Mouse (Mus musculus) gastrocnemius, postnatal 14 days (tissue): ENCODE results near the gene Pdcl2. TPM values are rescaled to one million over a fixed set of nuclear protein-coding genes. Genes with fewer than 3 reads are reported as not detected.

Experiments used
- DNase-seq: peaks from one replicate; pipeline ENCODE4 v3.0.0; 2021; ENCODE audit warnings: mixed read lengths
- intact Hi-C: fragments of 180-260 bp; cut with DNase I; formaldehyde crosslinking; loops from one replicate; pipeline ENCODE4 v1.15.1; 2025; ENCODE audit warnings: low total_unique reads
- long read RNA-seq, 2 experiments: library from polyadenylated mRNA; stranded (forward); transcript quantifications; one replicate each; pipeline ENCODE4 v2.0.0; 2021
- total RNA-seq, 2 experiments: library from RNA; stranded (reverse); gene quantifications; 2 replicates each; pipeline ENCODE4 v1.2.3; 2021

Gene Pdcl2
- not detected for total RNA-seq
- long read RNA-seq, experiment 1: 0 reads
- long read RNA-seq, experiment 2: 0 reads

- no peak for DNase-seq
- intact Hi-C loops: no loop called here
Measured at GRCm38 (mm10) chr5:76330953-76331352, at the start of gene Pdcl2. Gene Pdcl2 (minus strand): TSS chr5:76331156.

DNA sequence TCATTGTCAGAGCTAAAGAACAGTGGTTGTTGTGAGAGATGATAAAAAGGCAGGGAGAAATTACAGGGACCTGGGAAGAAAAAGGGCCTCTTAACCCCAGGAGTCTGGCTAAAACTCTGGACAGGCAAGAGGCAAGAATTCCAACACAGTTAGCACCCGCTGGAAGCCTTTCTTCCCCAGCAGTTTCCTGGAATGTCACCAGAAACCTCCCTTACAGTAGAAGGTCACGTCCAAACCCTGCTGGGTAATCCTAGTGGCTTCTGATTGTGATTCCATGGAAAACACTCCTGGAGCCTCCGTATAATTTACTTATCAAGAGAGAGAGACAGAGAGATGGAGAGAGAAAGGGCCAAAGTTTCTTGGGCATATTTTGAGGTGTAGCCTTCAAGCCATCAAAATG, 48.3 kb upstream of the Pdcl2 start:
- no peak for DNase-seq

DNA sequence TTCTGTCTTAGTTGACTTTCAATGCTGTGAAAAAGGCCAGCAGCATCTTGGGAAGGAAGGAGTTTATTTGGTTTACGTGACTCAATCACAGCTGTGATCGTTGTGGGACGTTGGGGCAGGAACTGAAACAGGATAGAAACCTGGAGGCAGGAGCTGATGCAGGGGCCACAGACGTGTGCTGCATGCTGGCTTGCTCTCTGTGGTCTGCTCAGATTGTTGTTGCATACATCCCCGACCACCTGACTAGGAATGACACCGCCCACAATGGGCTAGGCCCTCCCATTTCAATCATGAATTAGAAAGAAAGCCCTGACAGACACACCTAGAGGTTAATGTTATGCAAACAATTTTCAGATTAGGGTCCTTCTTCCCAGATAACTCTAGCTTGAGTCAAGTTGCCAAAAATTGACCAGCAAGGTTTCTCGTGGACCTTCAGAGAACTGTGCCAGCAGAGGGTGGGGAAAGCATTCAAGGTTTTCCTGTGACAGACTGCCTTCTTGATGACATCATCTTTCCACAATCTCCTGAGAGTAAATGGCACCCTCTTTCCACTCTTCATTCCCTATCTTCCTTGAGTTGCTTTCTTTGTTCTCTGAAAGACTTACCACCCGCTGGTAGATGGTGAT, 38.4 kb upstream of the Pdcl2 start:
- no peak for DNase-seq
- intact Hi-C loops: no loop called here

More for the DNA sequence above, 48.3 kb upstream of the Pdcl2 start:
- intact Hi-C loops: no loop called here

DNA sequence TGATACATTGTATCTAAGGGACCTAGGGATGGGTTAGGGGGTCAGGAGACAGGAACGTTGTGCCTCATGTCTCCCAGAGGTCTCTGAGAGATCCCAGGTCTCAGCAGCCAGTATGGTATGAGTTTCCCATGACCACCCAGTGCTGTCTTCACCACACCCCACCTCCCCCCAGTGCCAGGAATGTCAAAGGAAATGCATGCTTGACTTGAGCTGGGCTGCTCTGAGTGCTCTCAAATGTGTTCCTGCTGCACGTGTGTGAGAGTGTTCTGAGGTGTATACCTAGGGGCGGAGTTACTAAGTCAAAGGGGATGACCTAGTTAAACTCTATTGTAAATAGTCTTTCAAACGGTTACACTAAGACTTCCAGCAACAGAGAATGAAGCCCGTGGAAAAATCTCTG, 34.5 kb upstream of the Pdcl2 start:
- DNase-seq: no peak
- intact Hi-C loops: no loop called here

- no peak for DNase-seq
- intact Hi-C loops: no loop called here
Measured at GRCm38 (mm10) chr5:76363453-76364104, 32.6 kb upstream of the Pdcl2 start, which contains the start of gene Nmu. Gene Nmu (minus strand): TSS chr5:76363788.

GRCm38 (mm10) chr5:76360786-76361185, 29.8 kb upstream of the Pdcl2 start:
- no peak for DNase-seq

DNA sequence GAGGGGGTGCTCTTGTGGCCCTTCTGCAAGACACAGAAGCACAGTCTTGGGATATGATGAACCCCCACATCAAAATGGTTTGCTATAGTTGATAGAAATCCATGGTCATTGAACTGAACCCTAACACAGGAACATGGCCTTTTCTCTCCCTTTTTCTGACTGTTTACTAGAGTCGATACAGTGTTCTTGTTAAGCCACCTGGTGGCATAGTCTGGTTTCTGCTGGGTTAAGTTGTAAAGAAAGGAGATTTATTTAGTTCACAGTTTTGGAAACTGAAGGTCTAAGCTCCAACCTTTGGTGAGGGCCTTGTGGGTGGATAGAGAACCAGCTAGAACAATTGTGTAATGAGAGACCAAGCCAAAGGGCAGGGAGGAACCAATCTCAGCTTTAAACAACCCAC, 29.1 kb upstream of the Pdcl2 start:
- DNase-seq: no peak

More at GRCm38 (mm10) chr5:76360786-76361185, 29.8 kb upstream of the Pdcl2 start:
- intact Hi-C loops: no loop called here

DNA sequence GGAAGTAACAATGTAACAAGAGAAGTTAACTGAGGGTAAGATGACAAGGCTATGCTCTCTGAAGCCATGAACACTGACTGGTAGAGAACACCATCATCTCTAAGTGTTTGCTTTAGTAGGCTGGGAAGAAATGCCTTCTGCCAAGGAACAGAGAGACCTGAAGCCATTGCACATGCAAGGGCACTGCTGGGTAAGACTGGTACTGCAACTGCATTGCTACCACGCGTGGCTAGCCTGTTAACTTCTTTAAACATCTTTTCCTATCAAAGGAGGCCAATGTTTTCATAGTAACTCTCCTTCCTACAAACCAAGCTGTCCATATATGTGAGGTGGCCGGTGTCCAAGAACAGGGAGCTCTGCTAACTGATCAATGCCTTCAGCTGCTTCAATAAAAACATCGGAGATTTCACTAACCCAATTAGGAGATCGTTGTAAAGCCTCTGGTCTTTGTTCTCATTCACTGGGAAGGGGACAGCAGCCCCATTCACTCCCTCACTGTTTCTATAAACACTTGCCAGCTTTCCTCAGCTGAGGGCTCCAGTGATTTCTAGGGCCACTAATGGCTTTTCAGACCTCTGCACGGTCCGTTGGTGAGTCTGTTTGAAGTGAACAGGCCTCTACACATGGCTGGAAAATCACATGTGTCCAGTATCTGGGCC, 21.1 kb upstream of the Pdcl2 start:
- DNase-seq: no peak
- intact Hi-C loops: no loop called here

More for the DNA sequence above, 29.1 kb upstream of the Pdcl2 start:
- intact Hi-C loops: no loop called here

GRCm38 (mm10) chr5:76351537-76351936, 20.6 kb upstream of the Pdcl2 start:
- no peak for DNase-seq
- intact Hi-C loops: no loop called here

- intact Hi-C loops: no loop called here
- DNase-seq: peak; percentile 37
Measured at GRCm38 (mm10) chr5:76346137-76346536, 15.2 kb upstream of the Pdcl2 start.

DNA sequence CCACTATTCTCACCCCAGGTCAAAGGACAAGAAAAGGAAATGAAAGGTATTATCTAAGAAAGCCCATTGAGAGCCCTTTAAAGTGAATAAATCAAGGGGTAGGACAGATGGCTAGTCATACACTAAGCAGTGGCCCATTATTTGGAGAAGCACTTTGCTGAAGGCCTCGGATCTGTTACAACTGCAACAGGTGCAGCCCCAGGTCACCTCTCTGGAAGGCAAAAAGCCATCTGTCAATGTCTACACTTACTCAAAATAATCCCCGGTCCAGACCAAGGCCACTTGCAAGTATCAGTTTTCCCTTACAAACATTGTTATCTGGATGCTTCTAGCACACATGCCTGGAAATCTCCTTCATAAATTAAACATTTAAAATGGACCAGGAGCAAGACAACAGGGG, 10.0 kb upstream of the Pdcl2 start:
- no peak for DNase-seq
- intact Hi-C loops: no loop called here

GRCm38 (mm10) chr5:76337100-76337499, 6.1 kb upstream of the Pdcl2 start:
- intact Hi-C loops: no loop called here
- DNase-seq: no peak

DNA sequence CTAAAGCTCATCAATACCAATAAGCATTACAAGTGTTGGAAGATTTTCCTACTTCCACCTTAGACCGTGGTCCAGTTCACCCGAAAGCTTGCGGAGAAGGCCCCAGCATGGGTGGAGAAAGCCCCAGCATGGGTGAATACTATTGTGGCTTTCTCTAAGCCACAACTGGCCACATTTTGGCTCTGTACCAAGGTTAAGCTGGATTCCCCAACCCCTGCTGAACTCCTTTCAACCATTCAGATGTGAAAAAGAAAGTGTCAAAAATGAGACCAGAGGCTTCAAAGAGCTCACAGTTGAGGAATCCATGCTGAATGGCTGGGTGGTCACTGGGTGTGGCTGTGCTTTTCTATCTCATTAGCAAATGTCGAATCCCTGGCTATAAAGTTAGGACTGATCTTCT, 2.9 kb upstream of the Pdcl2 start:
- DNase-seq: no peak
- intact Hi-C loops: no loop called here

DNA sequence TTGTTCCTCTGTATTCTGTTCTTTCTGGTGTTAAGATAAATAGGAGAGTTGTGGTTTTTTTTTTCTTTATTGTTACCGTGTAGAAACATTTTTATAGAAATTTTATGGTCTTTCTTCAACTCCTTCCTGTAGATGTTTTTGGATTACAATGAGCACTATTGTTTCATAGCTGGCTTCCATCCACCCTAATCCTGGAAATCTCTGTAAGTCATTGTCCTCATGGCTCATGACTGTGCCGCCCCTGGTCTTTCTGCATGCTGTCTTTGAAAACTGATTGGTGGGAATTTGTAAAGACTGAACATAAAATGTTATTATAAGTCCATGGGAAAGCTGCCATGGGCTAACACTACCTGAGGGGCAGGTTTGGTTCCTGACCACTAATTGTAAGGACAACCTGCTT, 3.7 kb downstream of the Pdcl2 start:
- intact Hi-C loops: no loop called here
- DNase-seq: no peak

GRCm38 (mm10) chr5:76325113-76325512, 5.8 kb downstream of the Pdcl2 start:
- intact Hi-C loops: no loop called here
- no peak for DNase-seq

DNA sequence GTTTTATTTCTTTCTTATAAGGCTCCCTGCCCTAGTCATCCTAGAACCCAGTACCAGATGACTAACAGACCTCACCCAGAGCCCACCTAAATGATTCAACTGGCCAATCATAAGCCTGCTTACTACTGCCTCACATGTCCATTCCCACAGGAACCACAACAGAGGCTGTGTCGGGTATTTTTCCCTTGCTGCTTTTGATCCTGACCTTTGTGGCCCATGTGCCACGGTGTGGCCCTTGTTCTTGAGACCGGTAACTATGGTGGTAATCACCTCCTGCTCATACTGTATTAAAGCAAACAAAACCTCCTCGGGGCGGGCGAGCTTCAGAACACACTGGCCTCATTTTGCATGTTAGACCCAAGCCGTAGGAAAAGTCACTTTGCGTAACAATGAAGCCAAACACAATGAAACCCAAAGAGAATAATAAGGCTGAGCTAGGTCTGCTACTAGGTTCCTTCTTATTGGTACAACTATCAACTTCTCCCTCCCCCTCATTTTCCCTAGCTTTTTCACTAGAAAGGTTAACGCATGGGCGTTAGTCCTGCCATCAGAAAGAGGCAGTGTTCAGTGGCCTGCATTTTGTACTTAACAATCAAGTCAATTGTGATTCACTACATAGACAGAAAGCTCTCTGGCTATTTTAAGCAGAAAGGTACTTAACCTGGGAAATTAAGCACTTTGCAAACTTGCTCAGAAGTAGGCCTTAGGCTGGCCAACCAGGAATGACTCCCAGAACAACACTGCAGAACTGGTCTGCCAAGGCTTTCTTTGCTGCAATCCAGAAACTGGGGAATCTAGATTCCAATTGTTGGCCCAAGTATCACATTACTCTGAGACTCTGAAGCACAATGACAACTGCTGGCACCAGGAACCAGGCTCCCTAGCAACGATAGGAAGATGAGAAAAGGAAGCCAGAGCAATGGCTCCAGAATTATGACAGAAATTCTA, 9.4 kb downstream of the Pdcl2 start:
- DNase-seq: no peak
- intact Hi-C loops: no loop called here

DNA sequence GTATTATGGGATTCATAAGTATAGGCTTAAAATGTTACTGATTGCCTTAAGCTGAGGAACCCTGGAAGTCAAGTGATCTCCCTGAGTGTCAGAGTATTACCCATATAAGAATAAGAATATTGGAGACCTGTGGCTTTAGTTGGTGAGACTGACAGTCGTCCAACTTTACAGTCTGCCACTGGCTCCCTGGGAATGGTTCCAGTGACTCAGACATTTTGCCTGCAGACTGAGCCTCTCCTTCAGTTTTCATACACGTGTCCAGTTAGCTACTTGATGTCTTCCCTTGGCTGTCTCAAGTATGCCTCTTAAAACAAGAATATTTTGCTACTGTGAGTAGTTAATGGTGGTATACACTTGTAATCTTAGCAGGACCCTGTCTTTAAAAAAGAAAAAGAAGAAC, 22.8 kb downstream of the Pdcl2 start:
- intact Hi-C loops: loop anchor here (10.0 kb wide), 1 partner anchor 227 kb away; no protein-coding TSS in a partner anchor
- no peak for DNase-seq

GRCm38 (mm10) chr5:76306261-76306660, 24.7 kb downstream of the Pdcl2 start:
- no peak for DNase-seq
- intact Hi-C loops: loop anchor here (10.0 kb wide), 1 partner anchor 229 kb away; no protein-coding TSS in a partner anchor

- DNase-seq: no peak
- intact Hi-C loops: loop anchor here (10.0 kb wide), 1 partner anchor 229 kb away; no protein-coding TSS in a partner anchor
Measured at GRCm38 (mm10) chr5:76305616-76306015, 25.3 kb downstream of the Pdcl2 start.
